Mouse (Mus musculus) gastrocnemius, postnatal 14 days (tissue): Measurements from ENCODE around the gene 2900026A02Rik. TPM values are rescaled to one million over a fixed set of nuclear protein-coding genes. Genes with fewer than 3 reads are reported as not detected.
A peak's percentile ranks its signal among the peaks of the same experiment; 100 is the strongest.

Experiments
- DNase-seq: peaks from one replicate; pipeline ENCODE4 v3.0.0; 2021; ENCODE audit warnings: mixed read lengths
- intact Hi-C: fragments of 180-260 bp; cut with DNase I; formaldehyde crosslinking; loops from one replicate; pipeline ENCODE4 v1.15.1; 2025; ENCODE audit warnings: low total_unique reads
- total RNA-seq, 2 experiments: library from RNA; stranded (reverse); gene quantifications; 2 replicates each; pipeline ENCODE4 v1.2.3; 2021

The 2900026A02Rik gene
- total RNA-seq, 2 experiments from 2014 or later = 29.2 to 35.1 TPM

- intact Hi-C loops = no loop called here
- no peak for DNase-seq
Measured at GRCm38 (mm10) chr5:113215610-113216011, 5.4 kb downstream of the 2900026A02Rik start.

GRCm38 (mm10) chr5:113214455-113214854, 6.6 kb downstream of the 2900026A02Rik start:
- intact Hi-C loops = no loop called here
- DNase-seq = peak; percentile 65

GRCm38 (mm10) chr5:113214041-113214440, 7.0 kb downstream of the 2900026A02Rik start:
- no peak for DNase-seq
- intact Hi-C loops = no loop called here

- DNase-seq = no peak
- intact Hi-C loops = no loop called here
Measured at GRCm38 (mm10) chr5:113212156-113212835, 8.7 kb downstream of the 2900026A02Rik start.

- DNase-seq = no peak
- intact Hi-C loops = no loop called here
Measured at GRCm38 (mm10) chr5:113210314-113210713, 10.7 kb downstream of the 2900026A02Rik start.

- intact Hi-C loops = no loop called here
- no peak for DNase-seq
Measured at GRCm38 (mm10) chr5:113209898-113210297, 11.1 kb downstream of the 2900026A02Rik start.

- intact Hi-C loops = no loop called here
- DNase-seq = no peak
Measured at GRCm38 (mm10) chr5:113209401-113209750, 11.7 kb downstream of the 2900026A02Rik start.

GRCm38 (mm10) chr5:113208622-113209400, 12.2 kb downstream of the 2900026A02Rik start:
- intact Hi-C loops = no loop called here
- DNase-seq = peak; percentile 88

- intact Hi-C loops = no loop called here
- DNase-seq = peak; percentile 66
Measured at GRCm38 (mm10) chr5:113208048-113208447, 13.0 kb downstream of the 2900026A02Rik start.

GRCm38 (mm10) chr5:113206670-113207352, 14.2 kb downstream of the 2900026A02Rik start:
- DNase-seq = no peak
- intact Hi-C loops = no loop called here

- no peak for DNase-seq
- intact Hi-C loops = no loop called here
Measured at GRCm38 (mm10) chr5:113204193-113204592, 16.8 kb downstream of the 2900026A02Rik start.

GRCm38 (mm10) chr5:113199772-113200134, 21.3 kb downstream of the 2900026A02Rik start:
- intact Hi-C loops = no loop called here

GRCm38 (mm10) chr5:113199126-113199771, 21.8 kb downstream of the 2900026A02Rik start:
- intact Hi-C loops = no loop called here
- DNase-seq = no peak

More at GRCm38 (mm10) chr5:113199772-113200134, 21.3 kb downstream of the 2900026A02Rik start:
- DNase-seq = no peak

- peak; percentile 54 for DNase-seq
- intact Hi-C loops = no loop called here
Measured at GRCm38 (mm10) chr5:113196916-113197794, 23.9 kb downstream of the 2900026A02Rik start.

- intact Hi-C loops = no loop called here
- DNase-seq = no peak
Measured at GRCm38 (mm10) chr5:113195907-113196306, 25.1 kb downstream of the 2900026A02Rik start.

GRCm38 (mm10) chr5:113195451-113195850, 25.6 kb downstream of the 2900026A02Rik start:
- intact Hi-C loops = no loop called here

GRCm38 (mm10) chr5:113193762-113194161, 27.3 kb downstream of the 2900026A02Rik start:
- no peak for DNase-seq
- intact Hi-C loops = no loop called here

More at GRCm38 (mm10) chr5:113195451-113195850, 25.6 kb downstream of the 2900026A02Rik start:
- DNase-seq = no peak

GRCm38 (mm10) chr5:113191901-113192300, 29.1 kb downstream of the 2900026A02Rik start:
- no peak for DNase-seq
- intact Hi-C loops = no loop called here

- intact Hi-C loops = no loop called here
- no peak for DNase-seq
Measured at GRCm38 (mm10) chr5:113190558-113190957, 30.5 kb downstream of the 2900026A02Rik start.
